Mouse (Mus musculus): Measurements from ENCODE around the gene Gm10300. TPM values are rescaled to one million over a fixed set of nuclear protein-coding genes. Genes with fewer than 3 reads are reported as not detected.

The Gm10300 gene
- total RNA-seq, 2 experiments from 2014 or later, result not detected

Other genes with a start within 250 kb of the Gm10300 start
- gene Ptpru, start 236.4 kb upstream of the Gm10300 start, total RNA-seq (2021), result 1 to 10 TPM in 1 of 2 experiments, under 1 TPM in 1; 0.56 to 1.9 TPM
- gene Mecr, start 231.2 kb upstream of the Gm10300 start, total RNA-seq (2021), result 10 to 100 TPM; 17.3 to 20.8 TPM
- 10 to 100 TPM; 27.8 to 28.4 TPM for gene Srsf4, start 201.1 kb upstream of the Gm10300 start, total RNA-seq (2021)
- gene Tmem200b, start 152.9 kb upstream of the Gm10300 start, total RNA-seq (2021), result 1 to 10 TPM; 1.5 to 2.2 TPM
- 10 to 100 TPM; 92.0 to 92.7 TPM for gene Epb41, start 624 bp downstream of the Gm10300 start, total RNA-seq (2021)
- gene Oprd1, start 69.8 kb downstream of the Gm10300 start, total RNA-seq (2021), result not detected
- 10 to 100 TPM; 21.6 to 27.3 TPM for gene Ythdf2, start 137.6 kb downstream of the Gm10300 start, total RNA-seq (2021)
- gene Gmeb1, start 186.9 kb downstream of the Gm10300 start, total RNA-seq (2021), result 1 to 10 TPM; 6.9 to 8.6 TPM
- 10 to 100 TPM; 32.5 to 33.4 TPM for gene Taf12, start 199.7 kb downstream of the Gm10300 start, total RNA-seq (2021)
- gene Rab42, start 228.7 kb downstream of the Gm10300 start, total RNA-seq (2021), result not detected